Mouse (Mus musculus) spleen, adult 2 months (tissue): ENCODE results near the gene Parvb.

Experiments
- CTCF ChIP-seq: fragments of 200-500 bp; IDR thresholded peaks from 2 replicates; pipeline ENCODE4 v1.5.1; 2011; ENCODE audit warnings: mild to moderate bottlenecking, inconsistent platforms; ENCODE audit not compliant: insufficient read depth, insufficient read length, insufficient replicate concordance; ENCODE audit errors: extremely low read depth
- POLR2A ChIP-seq: fragments of 200-500 bp; IDR thresholded peaks from 2 replicates; pipeline ENCODE4 v1.6.1; 2011; ENCODE audit warnings: low read depth, low read length, inconsistent platforms

DNA sequence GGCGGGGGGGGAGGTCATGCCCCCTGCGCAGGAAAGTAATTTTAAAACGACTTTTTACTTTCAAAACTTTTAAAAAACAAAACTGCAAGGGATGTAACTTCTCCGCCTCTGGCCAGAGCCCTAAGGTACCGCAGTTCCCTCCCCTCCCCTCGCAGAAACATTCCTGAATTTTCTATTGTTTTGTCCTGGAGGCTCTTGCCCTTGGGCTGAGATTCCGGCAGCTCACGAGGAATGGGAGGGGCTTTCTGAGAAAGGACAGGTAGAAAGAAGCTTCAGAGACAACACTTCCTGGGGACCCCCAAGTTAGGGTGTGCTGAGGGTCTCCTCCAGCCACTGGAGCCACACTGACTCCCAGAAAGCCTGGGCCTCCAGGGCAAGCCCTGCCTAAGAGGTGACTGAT, 766 bp downstream of the Parvb start:
- TF ChIP-seq CTCF (no peak), POLR2A (no peak)
